Mouse (Mus musculus): ENCODE results near the gene Cdkn1c.

The Cdkn1c gene

GRCm38 (mm10) chr7:143473347-143474101 lies 12.7 kb upstream of the Cdkn1c start, which contains the start of gene Slc22a18:
Gene Slc22a18 (plus strand): TSS chr7:143473736.
- no peak for DNase-seq (ENCODE audit: low read depth)

GRCm38 (mm10) chr7:143469946-143470345 lies 9.1 kb upstream of the Cdkn1c start:
- DNase-seq (ENCODE audit: low read depth): peak; percentile 37

GRCm38 (mm10) chr7:143467714-143468113 lies 6.9 kb upstream of the Cdkn1c start:
- DNase-seq (ENCODE audit: low read depth): no peak

- peak; percentile 44 for DNase-seq (ENCODE audit: low read depth)
Observed at GRCm38 (mm10) chr7:143466099-143466677, 5.3 kb upstream of the Cdkn1c start.

- no peak for DNase-seq (ENCODE audit: low read depth)
Observed at GRCm38 (mm10) chr7:143464811-143465560, 4.1 kb upstream of the Cdkn1c start.

GRCm38 (mm10) chr7:143463865-143464415 lies 3.1 kb upstream of the Cdkn1c start:
- peak; percentile 56 for DNase-seq (ENCODE audit: low read depth)

GRCm38 (mm10) chr7:143462516-143462915 lies 1.7 kb upstream of the Cdkn1c start:
- no peak for DNase-seq (ENCODE audit: low read depth)

GRCm38 (mm10) chr7:143461920-143462319 lies 1.1 kb upstream of the Cdkn1c start:
- DNase-seq (ENCODE audit: low read depth): no peak

GRCm38 (mm10) chr7:143461294-143461870 lies 532 bp upstream of the Cdkn1c start:
- no peak for DNase-seq (ENCODE audit: low read depth)

GRCm38 (mm10) chr7:143460217-143460834 lies 524 bp downstream of the Cdkn1c start:
- DNase-seq (ENCODE audit: low read depth): no peak

GRCm38 (mm10) chr7:143459332-143460211 lies 1.3 kb downstream of the Cdkn1c start:
- DNase-seq (ENCODE audit: low read depth): no peak

GRCm38 (mm10) chr7:143458963-143459331 lies 1.9 kb downstream of the Cdkn1c start:
- DNase-seq (ENCODE audit: low read depth): no peak

- DNase-seq (ENCODE audit: low read depth): no peak
Observed at GRCm38 (mm10) chr7:143447130-143447529, 13.7 kb downstream of the Cdkn1c start.

- no peak for DNase-seq (ENCODE audit: low read depth)
Observed at GRCm38 (mm10) chr7:143445651-143446460, 15.0 kb downstream of the Cdkn1c start.

- no peak for DNase-seq (ENCODE audit: low read depth)
Observed at GRCm38 (mm10) chr7:143444955-143445648, 15.7 kb downstream of the Cdkn1c start.

GRCm38 (mm10) chr7:143444580-143444954 lies 16.3 kb downstream of the Cdkn1c start:
- DNase-seq (ENCODE audit: low read depth): no peak

GRCm38 (mm10) chr7:143438965-143439364 lies 21.9 kb downstream of the Cdkn1c start:
- no peak for DNase-seq (ENCODE audit: low read depth)

- DNase-seq (ENCODE audit: low read depth): no peak
Observed at GRCm38 (mm10) chr7:143437894-143438581, 22.8 kb downstream of the Cdkn1c start.
